Mouse (Mus musculus) thymus, adult 18-20 months (tissue): ENCODE results near the gene Gabbr2.
A peak's percentile ranks its signal among the peaks of the same experiment; 100 is the strongest.

ENCODE experiments used
- DNase-seq, 2 experiments: peaks; one replicate each; pipeline ENCODE4 v3.0.0; 2022; ENCODE audit warnings: mixed read lengths in 2 of 2

Gabbr2 gene

DNA sequence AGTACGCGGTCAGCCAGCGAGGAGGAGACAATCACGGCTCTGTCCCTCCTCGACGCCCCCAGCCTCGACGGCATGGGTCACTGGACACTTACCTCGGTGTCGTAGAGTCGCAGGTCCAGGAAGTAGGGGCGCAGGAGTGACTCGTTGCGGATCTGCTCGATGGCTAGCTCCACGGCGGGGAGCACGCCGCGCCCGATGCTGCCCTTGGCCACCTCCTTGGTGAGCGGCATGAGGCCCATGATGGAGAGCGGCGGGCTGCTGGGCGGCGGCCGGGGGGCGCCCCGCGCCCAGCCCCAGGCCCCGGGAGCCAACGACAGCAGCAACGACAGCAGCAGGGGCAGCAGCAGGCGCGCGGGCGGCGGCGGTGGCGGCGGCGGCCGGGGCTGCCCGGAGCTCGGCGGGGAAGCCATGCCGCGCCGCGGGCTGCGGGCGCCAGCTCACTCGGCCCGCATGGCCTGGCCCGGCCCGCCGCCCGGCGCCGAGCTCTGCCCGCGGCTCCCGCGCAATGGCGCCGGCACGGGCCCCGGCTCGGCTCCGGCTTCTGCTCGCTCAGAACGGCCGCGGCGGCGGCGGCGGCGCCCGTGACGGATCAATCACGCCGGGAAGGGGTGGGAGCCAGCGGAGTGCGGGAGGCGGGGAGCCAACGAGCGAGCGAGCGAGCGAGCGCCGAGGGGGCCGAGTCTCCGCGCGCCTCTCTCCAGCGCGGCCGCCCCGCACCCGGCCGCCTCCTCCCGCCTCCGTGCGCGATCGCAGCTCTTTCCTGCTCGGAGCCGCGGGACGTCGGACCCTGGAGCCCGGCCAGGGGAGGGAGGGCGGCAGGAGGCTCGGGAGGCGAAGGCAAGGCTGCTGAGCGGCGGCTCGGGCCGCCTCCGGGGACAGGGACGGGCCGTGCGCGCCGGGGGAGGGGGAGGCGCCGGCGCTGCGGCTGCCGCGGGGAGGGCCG, at the start of gene Gabbr2:
TSS of gene Gabbr2 (minus strand) at position 858 of the 943 bp plus-strand sequence.
- no peak for DNase-seq

DNA sequence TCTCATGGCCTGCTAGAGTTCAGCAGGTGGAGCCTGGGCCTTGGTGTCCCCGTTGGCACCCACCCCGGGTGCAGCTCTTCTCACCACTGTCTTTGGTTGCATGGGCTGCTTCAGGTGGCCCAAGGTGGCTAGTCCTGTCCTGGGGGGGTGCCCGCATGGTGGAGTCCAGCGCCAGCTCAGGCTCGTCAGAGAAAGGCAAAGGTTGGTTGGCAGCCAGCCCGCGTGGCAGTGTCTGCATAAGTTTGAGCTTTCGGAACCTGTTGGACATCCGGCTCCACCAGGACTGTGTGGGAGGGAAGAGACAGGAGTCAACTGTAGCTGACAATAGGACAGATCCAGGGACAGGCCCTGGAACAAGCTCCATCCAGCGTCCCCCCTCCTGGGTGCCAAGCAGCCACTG, 47.9 kb upstream of the Gabbr2 start:
- no peak for DNase-seq

DNA sequence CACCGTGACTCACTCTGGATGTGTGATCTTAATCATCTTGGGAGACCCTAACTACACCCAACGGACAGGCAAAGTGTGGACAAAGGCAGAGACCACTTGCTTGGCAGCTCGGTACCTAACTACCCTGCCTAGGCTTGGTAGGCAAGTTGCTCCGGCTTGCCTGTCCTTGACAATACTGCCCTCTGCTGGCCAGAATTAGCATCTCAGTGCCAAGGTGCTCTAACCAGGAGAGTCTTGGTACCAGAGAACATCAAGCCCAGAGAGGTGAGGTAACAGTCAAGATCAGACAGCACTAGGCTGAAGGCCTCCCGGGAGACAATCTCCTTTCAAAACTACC, 45.6 kb upstream of the Gabbr2 start:
- DNase-seq = peak; percentile 28 to 35

DNA sequence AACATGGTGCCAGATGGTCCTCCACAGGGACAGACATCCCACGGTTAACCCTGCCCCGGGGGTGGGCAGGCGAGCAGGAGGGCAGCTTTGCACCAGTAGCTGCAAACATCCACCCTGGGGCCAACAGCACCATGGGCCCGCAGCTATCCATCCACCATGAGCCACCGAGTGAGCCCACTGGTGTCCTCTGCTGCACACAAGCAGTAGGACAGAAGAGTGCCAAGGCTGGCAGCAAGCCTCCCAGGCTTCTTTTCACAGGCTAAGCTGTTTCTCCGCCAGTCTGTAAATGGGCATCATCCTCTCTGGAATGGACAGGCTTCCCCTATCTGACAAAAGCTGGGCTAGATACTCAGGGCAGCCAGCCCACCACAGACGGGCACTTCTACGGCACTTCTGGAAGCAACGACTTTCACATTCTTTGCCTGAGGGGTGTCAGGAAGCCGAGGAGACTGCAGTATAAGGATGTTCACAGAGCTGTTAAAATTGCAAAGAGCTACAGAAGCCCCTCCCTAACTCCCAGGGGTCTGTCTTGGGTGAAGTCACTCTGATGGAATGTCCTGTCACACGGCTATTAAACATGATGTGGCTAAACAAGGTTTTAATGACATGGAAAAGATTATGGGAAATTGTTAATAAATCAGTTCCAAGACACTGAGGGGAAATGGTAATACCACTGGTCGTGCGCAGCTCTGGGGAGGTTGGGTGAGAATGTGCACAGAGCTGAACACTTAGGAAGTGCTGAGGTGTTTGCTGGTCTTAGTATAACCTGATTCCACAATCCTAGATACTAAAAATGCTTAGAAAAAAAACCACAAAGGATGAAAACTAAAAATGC, 45.0 kb upstream of the Gabbr2 start:
- DNase-seq = no peak

DNA sequence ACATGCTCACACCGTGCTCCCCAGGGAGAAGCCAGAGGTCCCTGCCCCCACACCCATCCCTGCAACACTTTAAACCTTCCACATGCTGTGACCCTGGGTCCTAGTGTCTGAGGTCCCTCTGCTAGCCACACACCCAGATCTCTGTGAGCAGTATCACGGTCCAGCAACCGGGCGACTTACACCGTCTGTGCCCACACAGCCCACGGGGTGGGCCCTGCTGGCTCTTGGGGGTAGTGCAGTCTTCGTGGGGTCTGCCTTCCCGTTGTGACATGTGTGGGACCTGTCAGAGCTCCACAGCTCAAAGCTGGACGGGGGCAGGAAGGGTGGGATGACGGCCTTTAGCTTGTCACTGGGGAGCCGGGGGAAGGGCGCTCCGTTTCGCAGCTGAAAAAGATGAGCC, 43.9 kb upstream of the Gabbr2 start:
- no peak for DNase-seq

DNA sequence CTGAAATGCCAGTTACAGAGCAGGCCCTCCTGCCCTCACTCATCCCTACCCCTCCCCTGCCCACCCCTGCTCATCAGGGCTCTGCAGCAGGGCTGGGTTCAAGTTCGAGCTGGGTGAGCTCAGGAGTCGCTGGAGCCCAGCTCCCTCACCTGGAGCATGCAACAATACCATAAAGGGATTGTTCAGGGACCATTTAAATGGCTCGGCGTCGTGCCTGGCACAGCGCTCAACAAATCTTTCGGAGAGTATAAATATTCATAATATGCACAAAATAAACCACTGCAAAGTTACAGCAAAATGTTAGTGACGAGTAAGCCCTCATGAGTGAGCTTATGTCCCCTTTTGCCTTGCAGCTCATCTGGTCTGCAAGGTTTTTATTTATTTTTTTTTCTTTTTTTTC, 40.5 kb upstream of the Gabbr2 start:
- no peak for DNase-seq

DNA sequence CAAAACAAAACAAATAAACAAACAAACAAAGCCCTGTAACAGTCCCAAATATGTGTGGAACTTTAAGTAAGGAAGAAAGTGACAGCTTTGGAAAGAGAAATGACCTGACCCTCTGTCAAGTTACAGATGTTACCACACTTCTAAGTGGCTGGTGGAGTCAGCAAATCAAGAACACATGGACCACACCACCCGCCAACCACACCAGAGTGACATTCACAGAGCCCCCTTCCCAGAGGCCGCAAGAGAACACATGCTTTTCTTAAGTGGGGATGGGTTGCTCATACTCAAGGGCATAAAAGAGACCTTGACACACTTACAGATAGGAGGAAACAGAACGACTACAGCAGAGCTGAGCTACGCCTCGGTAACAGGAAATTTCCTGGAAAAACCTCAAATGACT, 37.1 kb upstream of the Gabbr2 start:
- no peak for DNase-seq

DNA sequence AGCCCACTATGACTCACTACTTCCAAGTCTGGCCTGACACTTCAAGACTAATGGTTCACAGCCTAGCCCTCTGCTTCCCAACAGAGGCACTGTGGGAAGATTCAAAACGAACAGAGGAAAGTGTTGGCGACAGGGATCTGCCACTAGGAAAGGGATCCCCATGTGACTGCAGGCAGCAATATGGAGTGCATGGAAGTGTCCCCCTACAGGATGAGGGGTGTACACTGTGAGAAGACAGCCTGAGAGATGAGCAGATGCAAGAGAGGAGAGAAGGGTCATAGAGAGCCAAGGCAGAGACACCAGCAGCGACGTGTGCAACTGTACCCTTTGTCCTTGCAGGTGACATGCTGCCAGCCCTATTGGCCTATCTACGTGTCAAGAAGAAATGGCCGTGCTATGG, 32.3 kb upstream of the Gabbr2 start:
- DNase-seq = no peak

DNA sequence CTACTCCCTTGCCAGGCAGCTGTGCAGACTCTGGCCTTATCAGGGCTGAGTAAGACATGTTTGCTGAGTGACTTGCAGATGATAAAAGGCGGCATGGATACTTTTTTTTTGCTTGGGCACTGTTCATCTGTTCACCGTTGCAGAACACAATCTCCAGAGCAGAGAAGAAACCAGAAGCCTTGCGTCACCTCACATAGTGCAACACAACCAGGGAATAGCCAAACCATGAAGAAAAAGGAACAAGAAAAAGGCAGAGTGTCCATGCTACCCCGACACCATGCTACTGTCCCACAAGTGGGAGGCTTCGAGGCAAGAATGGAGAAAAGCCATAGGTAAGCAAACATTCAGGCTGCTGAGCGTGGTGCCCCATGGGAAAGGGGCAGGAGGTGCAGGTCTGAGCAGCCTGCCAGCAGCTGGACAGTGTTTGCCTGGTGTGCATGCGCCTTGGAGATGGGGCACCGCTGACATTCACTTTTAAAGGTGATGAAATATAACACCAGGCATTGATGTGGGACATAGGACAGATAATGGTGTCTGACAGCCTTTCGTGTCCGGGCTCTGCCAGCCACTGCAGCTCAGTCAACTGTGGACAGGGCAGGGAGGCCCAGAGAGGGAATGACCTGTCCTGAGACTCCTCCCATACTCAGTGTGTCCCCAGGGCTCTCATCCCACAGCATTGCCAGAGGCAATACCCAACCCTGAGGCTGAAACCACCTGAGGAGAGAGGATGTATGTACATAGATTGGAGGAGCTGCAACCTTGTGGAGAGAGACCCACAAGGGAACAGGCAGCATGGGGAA, 31.3 kb upstream of the Gabbr2 start:
- no peak for DNase-seq

DNA sequence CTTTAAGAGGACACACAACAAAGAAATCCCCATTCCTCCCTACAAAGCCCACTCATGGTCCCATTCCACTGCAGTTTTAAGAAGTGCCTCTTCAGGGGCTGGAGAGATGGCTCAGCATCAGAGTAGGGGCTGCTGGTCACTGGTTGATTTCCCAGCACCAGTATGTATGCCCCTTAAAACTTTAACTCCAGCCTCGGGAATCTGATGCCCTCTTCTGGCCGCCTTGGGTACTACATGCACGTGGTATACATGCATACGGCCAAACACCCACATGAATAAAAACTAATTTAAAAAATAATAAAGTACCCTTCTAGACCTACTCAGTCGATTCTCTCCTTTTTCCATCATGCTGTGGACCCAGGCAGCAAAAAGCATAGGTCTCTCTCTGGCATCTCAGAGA, 28.9 kb upstream of the Gabbr2 start:
- DNase-seq = peak; percentile 40 to 44

DNA sequence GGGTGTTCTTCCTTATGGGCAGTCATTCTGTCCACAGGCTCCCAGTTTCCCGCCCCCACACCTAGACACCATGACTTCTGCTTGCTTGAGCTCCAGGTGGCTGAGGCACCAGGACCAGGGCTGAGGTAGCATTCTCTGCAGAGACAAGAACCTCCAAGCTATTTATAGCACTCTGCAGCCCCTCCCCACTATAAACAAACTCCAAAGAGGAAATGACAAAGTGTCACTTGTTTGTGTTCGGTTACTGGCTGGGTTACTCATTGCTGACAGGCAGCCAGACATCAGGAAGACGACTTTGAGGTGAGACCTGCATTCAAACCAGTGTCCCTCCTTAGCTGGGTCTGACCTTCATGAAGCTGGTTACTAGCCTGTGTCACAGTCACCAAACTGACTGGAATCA, 23.5 kb upstream of the Gabbr2 start:
- DNase-seq = no peak

DNA sequence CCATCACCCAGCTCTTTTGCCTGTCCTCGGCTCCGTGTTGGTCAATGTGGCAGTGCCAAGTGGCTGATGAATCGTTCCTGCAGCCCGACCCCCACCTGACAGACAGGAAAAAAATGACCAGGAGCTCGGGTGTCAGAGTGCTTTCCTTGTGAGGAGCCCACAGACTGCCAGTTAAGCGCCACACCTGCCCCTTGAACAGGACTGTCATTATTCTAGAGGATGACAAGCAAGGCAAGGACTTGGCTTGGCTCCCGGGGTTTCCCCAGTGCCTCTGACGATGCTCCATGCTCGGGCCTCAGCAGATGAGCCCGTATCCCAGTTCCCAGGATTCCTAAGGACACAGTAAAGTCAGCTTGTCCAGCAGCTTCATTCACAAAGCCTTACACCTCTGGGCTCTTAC, 20.8 kb upstream of the Gabbr2 start:
- no peak for DNase-seq

DNA sequence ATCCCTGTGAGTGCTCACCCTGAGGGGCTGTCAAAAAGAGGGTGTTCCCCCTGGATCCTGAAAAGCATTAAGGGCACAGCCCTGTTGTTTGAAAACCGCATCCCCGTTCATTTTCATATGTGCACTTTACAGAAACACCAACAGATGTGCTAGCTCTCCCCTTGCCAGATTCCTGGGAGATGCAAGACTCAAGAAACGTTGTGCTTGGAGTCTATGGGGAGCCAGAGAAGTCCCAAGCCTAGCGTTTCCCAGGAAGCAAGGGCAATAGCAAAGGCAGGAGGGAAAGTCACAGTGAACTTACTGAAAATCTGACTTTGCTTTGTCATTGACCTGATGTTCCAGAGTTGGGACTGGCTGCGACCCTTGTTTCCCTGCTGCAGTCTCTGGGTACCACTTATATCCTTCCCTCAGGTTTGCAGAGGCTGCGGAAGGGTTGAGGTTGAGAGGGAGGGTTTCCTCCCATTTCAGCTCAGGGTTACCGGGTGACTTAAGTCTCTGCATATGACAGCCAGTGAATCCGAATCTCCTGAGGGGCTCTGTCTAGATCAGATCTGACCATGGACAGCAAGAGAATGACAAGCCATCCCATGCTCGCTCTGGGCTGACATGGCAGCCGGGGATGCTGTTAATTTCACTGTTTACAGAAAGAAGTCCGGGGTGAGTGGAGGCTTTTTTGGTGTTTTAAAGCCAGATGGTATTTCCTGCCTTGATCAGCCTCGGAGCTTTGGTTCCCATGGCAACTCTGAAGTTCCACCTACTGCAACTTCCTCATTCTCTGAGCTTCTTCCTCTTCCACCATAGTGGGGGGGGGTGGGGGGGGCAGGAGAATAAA, 18.9 kb upstream of the Gabbr2 start:
- peak; percentile 48 to 80 for DNase-seq

DNA sequence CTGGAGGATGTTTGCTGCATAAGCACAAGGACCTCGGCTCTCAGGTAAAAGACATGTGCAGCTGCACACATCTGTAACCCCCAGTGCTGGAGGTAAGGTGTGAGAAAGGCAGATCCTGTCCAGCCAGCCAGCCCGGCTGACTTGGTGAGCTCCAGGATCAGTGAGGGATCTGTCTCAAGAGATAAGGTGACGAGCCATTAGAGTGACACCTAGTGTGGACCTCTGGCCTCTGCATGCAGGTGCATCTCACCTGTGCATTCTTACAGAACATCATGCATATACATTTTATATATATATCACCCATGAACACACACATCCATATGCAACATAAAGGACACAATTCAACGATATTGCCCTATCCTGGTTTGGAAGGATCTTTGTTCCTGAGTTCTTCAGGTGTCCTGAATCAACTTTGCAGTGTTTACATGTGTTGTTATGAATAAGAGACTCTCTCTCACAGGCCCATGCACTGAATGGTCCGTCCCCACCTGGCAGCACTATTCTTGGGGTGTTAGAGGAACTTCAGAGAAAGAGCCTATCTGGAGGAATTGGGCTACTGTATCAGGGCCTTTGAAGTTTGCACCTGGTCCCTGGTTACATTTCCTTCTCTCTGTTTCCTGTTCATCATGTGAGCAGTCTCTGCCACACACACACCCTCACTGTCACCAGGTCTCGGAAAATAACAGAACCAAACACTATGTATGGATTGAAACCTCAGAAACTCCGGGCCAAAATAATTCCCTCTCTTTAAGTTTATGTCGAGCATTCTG, 9.1 kb upstream of the Gabbr2 start:
- peak; percentile 47 to 74 for DNase-seq

DNA sequence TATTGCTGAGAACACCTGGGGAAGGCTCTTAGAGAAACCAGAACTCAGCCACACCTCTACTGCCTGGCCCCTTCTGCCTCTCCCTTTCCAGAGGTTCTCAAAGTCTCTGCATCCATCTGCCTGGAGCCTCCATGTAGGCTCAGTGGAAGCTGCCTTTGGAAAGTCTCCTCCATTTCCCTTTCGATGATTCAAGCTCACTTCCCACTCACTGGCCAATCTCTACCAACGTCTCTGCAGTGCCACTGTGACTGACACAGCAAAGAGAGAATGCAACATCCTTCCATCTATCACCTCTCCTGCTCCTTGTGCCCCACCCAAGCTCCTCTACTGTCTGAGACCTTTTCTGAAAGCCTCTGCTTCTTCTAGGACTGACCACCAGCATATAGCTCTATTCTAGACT, 6.3 kb upstream of the Gabbr2 start:
- DNase-seq = no peak

DNA sequence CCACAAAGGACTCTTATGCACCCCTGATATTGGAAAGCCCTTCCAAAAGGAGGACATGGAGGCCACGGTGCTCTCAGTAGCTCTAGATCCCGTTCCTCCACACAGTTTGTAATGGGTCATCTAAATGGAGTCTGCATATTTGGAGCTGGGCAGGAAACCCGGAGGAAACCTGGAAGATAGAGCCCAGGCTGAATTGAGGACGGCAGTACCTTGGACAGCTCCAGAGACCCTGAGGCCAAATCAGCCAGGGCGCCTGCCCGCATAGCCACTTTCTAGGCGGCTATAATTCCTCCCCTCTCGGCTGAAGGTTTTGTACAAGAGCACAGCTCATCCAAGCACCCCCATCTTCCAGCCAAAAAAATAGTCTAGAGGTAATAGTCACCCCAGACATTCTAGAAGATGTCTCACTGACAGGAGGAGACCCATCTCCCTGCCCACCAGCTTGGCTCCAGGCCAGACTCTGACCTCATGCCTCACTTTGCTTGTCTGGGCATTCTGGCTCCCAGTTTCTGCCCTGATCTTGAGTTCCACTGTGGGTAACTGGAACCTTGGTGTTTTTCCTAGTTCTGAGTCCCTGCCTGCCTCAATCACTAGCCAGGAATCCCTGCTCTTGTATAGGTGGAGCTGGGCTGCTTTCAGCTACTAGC, 1.3 kb upstream of the Gabbr2 start:
- no peak for DNase-seq

DNA sequence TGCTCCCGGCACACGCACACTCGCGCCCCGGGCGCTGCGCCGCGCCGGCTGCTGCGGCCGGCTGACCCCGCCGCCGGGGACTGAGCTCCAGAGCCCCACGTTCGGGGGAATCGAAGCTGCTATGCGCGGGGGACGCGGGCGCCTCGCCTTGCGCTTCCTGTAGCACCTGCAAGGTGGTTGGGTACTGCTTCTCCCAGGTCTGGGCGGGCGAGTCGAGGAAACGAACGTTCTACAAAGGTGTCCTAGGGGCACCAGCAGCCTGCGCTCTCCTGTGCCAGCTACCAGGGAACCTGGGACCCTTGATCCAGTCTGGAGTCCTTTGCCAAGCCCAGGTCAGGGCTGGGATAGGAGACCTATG, 265 bp upstream of the Gabbr2 start:
- no peak for DNase-seq

DNA sequence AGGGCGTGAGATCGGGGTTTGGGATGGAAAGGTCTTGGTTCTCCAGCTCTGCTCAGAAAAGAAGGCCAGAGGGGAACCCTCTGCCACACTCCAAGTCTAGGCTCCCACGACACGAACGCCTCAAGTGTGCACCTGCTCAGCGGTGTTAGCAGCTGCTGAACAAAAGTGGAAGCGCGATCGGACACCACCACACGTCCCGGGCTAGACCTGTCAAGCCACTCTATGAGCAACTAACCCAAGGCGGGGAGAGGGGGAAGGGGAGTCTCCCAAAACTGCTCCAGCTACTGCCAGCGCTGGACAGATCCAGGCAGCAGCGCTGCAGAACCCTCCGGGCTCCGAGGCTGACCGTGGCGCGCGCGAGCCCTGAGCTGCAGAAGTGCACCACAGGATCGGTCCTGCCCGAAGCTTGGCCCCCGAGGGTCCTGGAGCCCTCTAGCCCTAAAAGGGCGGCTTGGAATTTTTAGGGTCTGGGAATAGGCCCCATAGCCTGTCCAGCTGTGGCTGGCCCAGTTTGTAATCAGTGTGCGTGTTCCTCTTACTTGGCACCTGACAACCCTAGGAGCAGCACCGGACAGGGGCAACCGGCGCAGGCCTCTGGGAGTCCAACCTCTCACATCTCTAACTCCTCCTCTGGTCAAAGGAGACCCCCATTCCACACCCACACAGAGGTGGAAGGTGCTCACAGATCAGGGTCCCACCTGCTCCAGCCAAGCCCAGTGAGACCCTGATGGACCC, 1.2 kb downstream of the Gabbr2 start:
- no peak for DNase-seq

DNA sequence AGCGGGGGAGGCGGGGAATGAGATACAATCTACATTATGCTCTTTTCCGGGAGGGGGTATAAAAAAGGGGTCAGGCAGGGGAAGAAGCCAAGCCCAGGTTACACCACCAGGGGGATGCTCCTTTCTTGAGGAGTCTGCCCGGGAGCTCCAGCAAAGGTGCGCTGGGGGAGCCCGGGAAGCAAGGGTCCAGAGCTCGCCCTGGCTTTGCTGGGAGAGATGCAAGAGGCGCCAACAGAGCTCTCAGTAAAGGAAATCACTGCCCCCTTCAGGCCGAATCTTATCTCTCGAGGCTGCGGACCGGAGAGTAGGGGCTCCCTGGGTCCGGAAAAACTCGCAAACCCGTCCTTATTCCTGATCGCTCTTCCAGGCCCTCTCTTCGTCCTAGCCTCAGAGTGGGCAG, 1.8 kb downstream of the Gabbr2 start:
- no peak for DNase-seq

DNA sequence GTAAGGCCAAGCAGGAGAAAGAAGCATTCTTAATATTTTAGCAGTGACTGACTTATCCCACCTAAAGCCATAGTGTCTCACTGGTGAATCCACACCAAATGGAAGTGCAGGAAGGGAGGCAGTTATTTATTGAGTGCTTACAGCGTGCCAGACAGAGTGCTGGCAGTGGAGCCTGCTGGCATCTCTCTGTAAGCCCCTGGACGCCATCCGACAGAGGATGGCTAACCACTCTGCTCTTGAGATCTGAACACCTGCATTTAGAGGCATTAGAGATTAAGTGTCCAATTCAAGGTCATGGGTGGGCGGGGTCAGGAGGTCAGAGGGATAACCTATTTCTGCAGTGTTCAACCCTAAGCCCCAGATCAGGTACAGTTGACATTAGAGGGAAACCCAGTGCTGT, 2.8 kb downstream of the Gabbr2 start:
- DNase-seq = no peak
